27 mouse cellular contexts compared by ENCODE assay signal in genomic region chr6:104879711-104880110, GRCm38 (mm10).
DNase-seq lines count a peak whose midpoint lies in the region; ATAC-seq and TF ChIP-seq lines count a peak whose summit lies in the region.
"Had no signal": no experiment of that assay in that cellular context is flagged by ENCODE, and none has a peak within 500 bp of the region (broad histone marks: within the 10 kb centered on the region; RNA-seq: fewer than 3 reads in every experiment).

No protein-coding gene starts in this region.

- no peak overlapping the region for H3K27ac ChIP-seq in forebrain, embryonic 11.5 days (ENCODE audit: low read depth, low read length)
- no peak overlapping the region for H3K27ac ChIP-seq in forebrain, embryonic 12.5 days
- H3K27ac ChIP-seq in midbrain, embryonic 11.5 days (ENCODE audit: low read depth, low read length) = no peak overlapping the region
- H3K27ac ChIP-seq in midbrain, embryonic 16.5 days (ENCODE audit: low read length) = no peak overlapping the region
- H3K27ac ChIP-seq in forebrain, embryonic 16.5 days (ENCODE audit: low read length) = no peak overlapping the region
- H3K27ac ChIP-seq in heart, embryonic 11.5 days (ENCODE audit: low read depth, low read length) = no peak overlapping the region
- H3K27ac ChIP-seq in cerebellum, adult 2 months (ENCODE audit: insufficient read depth, low read length) = no peak overlapping the region
- H3K27ac ChIP-seq: embryonic facial prominence, embryonic 10.5 days; embryonic facial prominence, embryonic 13.5 days; gastrocnemius, adult 2 months; heart, embryonic 15.5 days; hindbrain, embryonic 10.5 days; hindbrain, embryonic 15.5 days had no signal

- TF ChIP-seq POLR2A in cerebellum, adult 2 months (IDR thresholded peaks at IDR 0.05; ENCODE audit: borderline replicate concordance, insufficient read depth, low read length) = no peak

- H3K9ac ChIP-seq in forebrain, embryonic 11.5 days (ENCODE audit: low read length) = no peak overlapping the region
- H3K9ac ChIP-seq in forebrain, embryonic 12.5 days = no peak overlapping the region
- H3K9ac ChIP-seq in midbrain, embryonic 11.5 days (ENCODE audit: low read length) = no peak overlapping the region
- no peak overlapping the region for H3K9ac ChIP-seq in midbrain, embryonic 16.5 days (ENCODE audit: low read depth, low read length)
- H3K9ac ChIP-seq in forebrain, embryonic 16.5 days (replicated peaks; ENCODE audit: low read depth, low read length) = no peak overlapping the region
- H3K9ac ChIP-seq in heart, embryonic 11.5 days (ENCODE audit: low read depth, low read length) = no peak overlapping the region
- H3K9ac ChIP-seq: embryonic facial prominence, embryonic 13.5 days; heart, embryonic 12.5 days; heart, embryonic 15.5 days; hindbrain, embryonic 15.5 days had no signal

- no peak overlapping the region for H3K4me2 ChIP-seq in forebrain, embryonic 11.5 days (ENCODE audit: low read depth, low read length, severe bottlenecking)
- H3K4me2 ChIP-seq in forebrain, embryonic 12.5 days = no peak overlapping the region
- H3K4me2 ChIP-seq in midbrain, embryonic 11.5 days = no peak overlapping the region
- no peak overlapping the region for H3K4me2 ChIP-seq in midbrain, embryonic 16.5 days (ENCODE audit: low read length)
- H3K4me2 ChIP-seq in forebrain, embryonic 16.5 days (ENCODE audit: low read length) = no peak overlapping the region
- no peak overlapping the region for H3K4me2 ChIP-seq in heart, embryonic 11.5 days
- H3K4me2 ChIP-seq: embryonic facial prominence, embryonic 13.5 days; heart, embryonic 12.5 days; heart, embryonic 15.5 days; hindbrain, embryonic 15.5 days had no signal

- no peak overlapping the region for H3K4me3 ChIP-seq in forebrain, embryonic 11.5 days (ENCODE audit: low read depth, low read length)
- no peak overlapping the region for H3K4me3 ChIP-seq in forebrain, embryonic 12.5 days (replicated peaks)
- H3K4me3 ChIP-seq in midbrain, embryonic 11.5 days (ENCODE audit: low read depth, low read length) = no peak overlapping the region
- no peak overlapping the region for H3K4me3 ChIP-seq in midbrain, embryonic 16.5 days (ENCODE audit: low read depth, low read length)
- H3K4me3 ChIP-seq in forebrain, embryonic 16.5 days (replicated peaks; ENCODE audit: low read length) = no peak overlapping the region
- no peak overlapping the region for H3K4me3 ChIP-seq in heart, embryonic 11.5 days (ENCODE audit: low read depth, low read length)
- H3K4me3 ChIP-seq in cerebellum, adult 2 months (replicated peaks; ENCODE audit: insufficient read depth, low read depth, low read length) = no peak overlapping the region
- H3K4me3 ChIP-seq: embryonic facial prominence, embryonic 10.5 days; embryonic facial prominence, embryonic 13.5 days; erythroblast, embryonic 14.5 days; gastrocnemius, adult 2 months; heart, embryonic 12.5 days; heart, embryonic 15.5 days; hindbrain, embryonic 10.5 days; hindbrain, embryonic 15.5 days had no signal

- H3K9me3 ChIP-seq in forebrain, embryonic 11.5 days (ENCODE audit: control insufficient read depth, low read length) = no peaks in the 10 kb centered on the region
- no peaks in the 10 kb centered on the region for H3K9me3 ChIP-seq in forebrain, embryonic 12.5 days
- H3K9me3 ChIP-seq in midbrain, embryonic 11.5 days (ENCODE audit: control insufficient read depth, low read length) = no peaks in the 10 kb centered on the region
- H3K9me3 ChIP-seq in midbrain, embryonic 16.5 days (replicated peaks; ENCODE audit: control insufficient read depth, low read length, poor library complexity, severe bottlenecking) = no peaks in the 10 kb centered on the region
- H3K9me3 ChIP-seq in forebrain, embryonic 16.5 days (ENCODE audit: control insufficient read depth, low read length) = no peaks in the 10 kb centered on the region
- H3K9me3 ChIP-seq in heart, embryonic 11.5 days (replicated peaks; ENCODE audit: control insufficient read depth, low read length) = no peaks in the 10 kb centered on the region
- H3K9me3 ChIP-seq: embryonic facial prominence, embryonic 10.5 days; embryonic facial prominence, embryonic 13.5 days; heart, embryonic 12.5 days; heart, embryonic 15.5 days; hindbrain, embryonic 10.5 days; hindbrain, embryonic 15.5 days had no signal

- TF ChIP-seq CTCF in cerebellum, adult 2 months (IDR thresholded peaks at IDR 0.05; ENCODE audit: borderline replicate concordance, insufficient read depth, low read depth, low read length) = no peak

- 85% methylated on average over 1 of the region's 1 CpGs for WGBS in forebrain, embryonic 11.5 days
- 53% methylated on average over 1 of the region's 1 CpGs for WGBS in forebrain, embryonic 12.5 days
- WGBS in midbrain, embryonic 11.5 days = 77% methylated on average over 1 of the region's 1 CpGs
- WGBS in midbrain, embryonic 16.5 days = 50% methylated on average over 1 of the region's 1 CpGs
- WGBS in forebrain, embryonic 16.5 days = 19% methylated on average over 1 of the region's 1 CpGs
- WGBS in heart, embryonic 11.5 days (ENCODE audit: insufficient replicate concordance) = 67% methylated on average over 1 of the region's 1 CpGs
- 25% methylated on average over 1 of the region's 1 CpGs for WGBS in cerebellum, adult 2 months

- no peaks in the 10 kb centered on the region for H3K36me3 ChIP-seq in forebrain, embryonic 11.5 days (ENCODE audit: control insufficient read depth, insufficient read depth, low read length)
- H3K36me3 ChIP-seq in forebrain, embryonic 12.5 days (replicated peaks) = no peaks in the 10 kb centered on the region
- H3K36me3 ChIP-seq in midbrain, embryonic 11.5 days (ENCODE audit: control insufficient read depth, insufficient read depth, low read length) = no peaks in the 10 kb centered on the region
- no peaks in the 10 kb centered on the region for H3K36me3 ChIP-seq in midbrain, embryonic 16.5 days (ENCODE audit: control insufficient read depth, insufficient read depth, low read length)
- no peaks in the 10 kb centered on the region for H3K36me3 ChIP-seq in forebrain, embryonic 16.5 days (ENCODE audit: control insufficient read depth, insufficient read depth)
- no peaks in the 10 kb centered on the region for H3K36me3 ChIP-seq in heart, embryonic 11.5 days (ENCODE audit: control insufficient read depth, insufficient read depth, low read length)
- H3K36me3 ChIP-seq: embryonic facial prominence, embryonic 10.5 days; embryonic facial prominence, embryonic 13.5 days; heart, embryonic 12.5 days; heart, embryonic 15.5 days; hindbrain, embryonic 10.5 days; hindbrain, embryonic 15.5 days had no signal

- DNase-seq in forebrain, embryonic 11.5 days (ENCODE audit: low spot score) = no peak
- peak; percentile 57 for DNase-seq in midbrain, embryonic 11.5 days (ENCODE audit: low spot score, missing footprints)
- no peak for DNase-seq in cerebellum, adult 2 months
- DNase-seq: adrenal gland, postnatal 14 days; cerebellum, adult 11 months; cerebellum, adult 8-10 months; cerebellum, postnatal 10 days; cerebellum, postnatal 36 days; embryo, embryonic 11 days; gastrocnemius, adult 2 months; gastrocnemius, postnatal 14 days; heart, adult 11 months; heart, postnatal 10 days; heart, postnatal 36 days; kidney, adult 2 months had no signal

- no peaks in the 10 kb centered on the region for H3K27me3 ChIP-seq in forebrain, embryonic 11.5 days (ENCODE audit: control insufficient read depth, insufficient read depth, low read length)
- no peaks in the 10 kb centered on the region for H3K27me3 ChIP-seq in forebrain, embryonic 12.5 days
- no peaks in the 10 kb centered on the region for H3K27me3 ChIP-seq in midbrain, embryonic 11.5 days (ENCODE audit: control insufficient read depth, insufficient read depth, low read length)
- H3K27me3 ChIP-seq in midbrain, embryonic 16.5 days (ENCODE audit: control insufficient read depth, insufficient read depth, low read depth, low read length) = no peaks in the 10 kb centered on the region
- no peaks in the 10 kb centered on the region for H3K27me3 ChIP-seq in forebrain, embryonic 16.5 days (replicated peaks; ENCODE audit: control insufficient read depth, insufficient read depth, low read length)
- no peaks in the 10 kb centered on the region for H3K27me3 ChIP-seq in heart, embryonic 11.5 days (ENCODE audit: control insufficient read depth, insufficient read depth, low read length)
- H3K27me3 ChIP-seq in cerebellum, adult 2 months (ENCODE audit: control insufficient read depth, insufficient read depth, low read length) = no peaks in the 10 kb centered on the region
- H3K27me3 ChIP-seq: embryonic facial prominence, embryonic 13.5 days; heart, embryonic 12.5 days; heart, embryonic 15.5 days; hindbrain, embryonic 15.5 days had no signal

- no peaks in the 10 kb centered on the region for H3K4me1 ChIP-seq in forebrain, embryonic 11.5 days (replicated peaks; ENCODE audit: control insufficient read depth, insufficient read depth, low read length)
- H3K4me1 ChIP-seq in forebrain, embryonic 12.5 days = no peaks in the 10 kb centered on the region
- H3K4me1 ChIP-seq in midbrain, embryonic 11.5 days (ENCODE audit: control insufficient read depth, insufficient read depth, low read length) = no peaks in the 10 kb centered on the region
- no peaks in the 10 kb centered on the region for H3K4me1 ChIP-seq in midbrain, embryonic 16.5 days (ENCODE audit: control insufficient read depth, insufficient read depth, low read length)
- H3K4me1 ChIP-seq in forebrain, embryonic 16.5 days (replicated peaks; ENCODE audit: control insufficient read depth, insufficient read depth, low read length) = no peaks in the 10 kb centered on the region
- H3K4me1 ChIP-seq in heart, embryonic 11.5 days (ENCODE audit: control insufficient read depth, insufficient read depth, low read length) = no peaks in the 10 kb centered on the region
- H3K4me1 ChIP-seq in cerebellum, adult 2 months (ENCODE audit: control insufficient read depth, insufficient read depth, low read length) = no peaks in the 10 kb centered on the region
- H3K4me1 ChIP-seq: embryonic facial prominence, embryonic 10.5 days; embryonic facial prominence, embryonic 13.5 days; heart, embryonic 12.5 days; heart, embryonic 15.5 days; hindbrain, embryonic 10.5 days; hindbrain, embryonic 15.5 days had no signal

- peak; percentile 55; the same call in 1 of the 2 replicates for ATAC-seq in forebrain, embryonic 11.5 days (replicated peaks; ENCODE audit: low FRiP score)
- ATAC-seq in forebrain, embryonic 12.5 days (ENCODE audit: low FRiP score) = no peak
- ATAC-seq in midbrain, embryonic 11.5 days (ENCODE audit: low FRiP score) = no peak
- ATAC-seq in midbrain, embryonic 16.5 days = no peak
- ATAC-seq in forebrain, embryonic 16.5 days = peak; percentile 85
- no peak for ATAC-seq in heart, embryonic 11.5 days (replicated peaks; ENCODE audit: insufficient number of reproducible peaks, low FRiP score, low TSS enrichment)
- ATAC-seq: intestine, postnatal 0 days had no signal

Comparison
In these comparisons a context has a peak if more than half of its experiments do, and no peak if none do; other contexts are left out.
1. ATAC-seq: peak in forebrain, embryonic 11.5 days (single experiment) and forebrain, embryonic 16.5 days (single experiment); none in forebrain, embryonic 12.5 days (single experiment), midbrain, embryonic 11.5 days (single experiment), midbrain, embryonic 16.5 days (single experiment) and heart, embryonic 11.5 days (single experiment).